Mouse (Mus musculus): ENCODE results near the gene Gm17387.

DNA sequence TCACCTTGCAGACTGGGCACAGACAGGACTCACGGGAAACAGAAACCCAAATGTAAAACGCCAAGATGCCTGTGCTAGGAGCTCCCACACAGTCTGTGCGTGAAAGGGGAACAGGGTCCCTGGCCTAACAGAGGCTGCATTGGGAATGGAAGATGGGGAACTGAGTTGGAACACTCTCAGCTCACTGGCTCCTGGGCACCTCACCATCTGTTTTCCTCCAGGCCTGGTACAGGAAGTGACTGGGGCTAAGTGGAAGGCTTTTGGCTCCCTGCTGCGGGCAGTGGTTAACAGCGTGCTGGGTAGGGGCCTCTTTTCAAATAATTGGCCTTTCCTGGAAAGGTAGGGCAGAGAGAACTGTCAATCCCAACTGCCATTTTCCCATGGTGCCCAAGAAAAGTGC, 38.3 kb upstream of the Gm17387 start:
- TF ChIP-seq POLR2A (IDR thresholded peaks at IDR 0.05; ENCODE audit: insufficient read depth, low read depth, low read length) (no peak), CTCF (IDR thresholded peaks at IDR 0.05; ENCODE audit: insufficient read depth, low read depth, low read length) (no peak)

All from olfactory bulb, adult 2 months (tissue).